Mouse (Mus musculus): ENCODE measurements around the gene Rif1. TPM values are rescaled to one million over a fixed set of nuclear protein-coding genes. Genes with fewer than 3 reads are reported as not detected.
A peak's percentile ranks its signal among the peaks of the same experiment; 100 is the strongest.

The Rif1 gene
- polyA plus RNA-seq, 2 experiments = 10.9 to 16.9 TPM

- no peak for DNase-seq (ENCODE audit: low read depth in 3 of 3, low spot score in 3 of 3)
- WGBS (ENCODE audit: insufficient replicate concordance) = 28% methylated on average over 1 of the region's 1 CpGs
- no peak overlapping the region for H3K4me3 ChIP-seq (ENCODE audit: insufficient read depth in 1 of 2, low read depth in 2 of 2, low read length in 2 of 2)
- no peak overlapping the region for H3K4me2 ChIP-seq (ENCODE audit: low read depth)
- no peak overlapping the region for H3K9ac ChIP-seq (replicated peaks)
- H3K4me1 ChIP-seq (replicated peaks; ENCODE audit: control insufficient read depth in 2 of 2, insufficient read depth in 2 of 2, low read length in 1 of 2) = peaks cover 5 to 9% of the 10 kb centered on the region in 2 experiments; a peak in 3 of 4 replicates
- no peaks in the 10 kb centered on the region for H3K36me3 ChIP-seq (replicated peaks; ENCODE audit: control insufficient read depth, insufficient read depth, low read depth)
- no peaks in the 10 kb centered on the region; the same call in 1 of the 2 replicates for H3K27me3 ChIP-seq (ENCODE audit: control insufficient read depth, insufficient read depth, low read length)
- TF ChIP-seq EP300 (IDR thresholded peaks at IDR 0.05; ENCODE audit: low read depth) (no peak), CTCF (IDR thresholded peaks at IDR 0.05; ENCODE audit: low read depth) (no peak)
- H3K27ac ChIP-seq = no peak overlapping the region
- no peaks in the 10 kb centered on the region for H3K9me3 ChIP-seq (ENCODE audit: control insufficient read depth, low read length)
- ATAC-seq (ENCODE audit: insufficient read depth) = no peak
Observed at GRCm38 (mm10) chr2:52068641-52069040, 4.0 kb upstream of the Rif1 start.

- WGBS (ENCODE audit: insufficient replicate concordance) = 78% methylated on average over 5 of the region's 5 CpGs
- Histone ChIP-seq H3K4me1 (replicated peaks; ENCODE audit: control insufficient read depth in 2 of 2, insufficient read depth in 2 of 2, low read length in 1 of 2) (peaks cover 5 to 15% of the 10 kb centered on the region in 2 experiments; a peak in 3 of 4 replicates), H3K27me3 (ENCODE audit: control insufficient read depth, insufficient read depth, low read length) (no peaks in the 10 kb centered on the region; the same call in 1 of the 2 replicates), H3K36me3 (replicated peaks; ENCODE audit: control insufficient read depth, insufficient read depth, low read depth) (peaks cover 8% of the 10 kb centered on the region), H3K9ac (replicated peaks) (no peak overlapping the region), H3K27ac (no peak overlapping the region), H3K9me3 (ENCODE audit: control insufficient read depth, low read length) (no peaks in the 10 kb centered on the region), H3K4me3 (ENCODE audit: insufficient read depth in 1 of 2, low read depth in 2 of 2, low read length in 2 of 2) (no peak overlapping the region), H3K4me2 (ENCODE audit: low read depth) (no peak overlapping the region)
- ATAC-seq (ENCODE audit: insufficient read depth) = no peak
- TF ChIP-seq CTCF (IDR thresholded peaks at IDR 0.05; ENCODE audit: low read depth) = no peak
- DNase-seq (ENCODE audit: low read depth in 3 of 3, low spot score in 3 of 3) = no peak
Observed at GRCm38 (mm10) chr2:52070816-52071215, 1.8 kb upstream of the Rif1 start.

GRCm38 (mm10) chr2:52071241-52071991, 1.2 kb upstream of the Rif1 start:
- Histone ChIP-seq H3K9ac (replicated peaks) (no peak overlapping the region), H3K36me3 (replicated peaks; ENCODE audit: control insufficient read depth, insufficient read depth, low read depth) (peaks cover 8% of the 10 kb centered on the region), H3K9me3 (ENCODE audit: control insufficient read depth, low read length) (no peaks in the 10 kb centered on the region), H3K4me2 (ENCODE audit: low read depth) (peak overlapping the region; percentile 84), H3K4me1 (replicated peaks; ENCODE audit: control insufficient read depth in 2 of 2, insufficient read depth in 2 of 2, low read length in 1 of 2) (peaks cover 5 to 16% of the 10 kb centered on the region in 2 experiments; a peak in 3 of 4 replicates), H3K27ac (no peak overlapping the region), H3K27me3 (ENCODE audit: control insufficient read depth, insufficient read depth, low read length) (no peaks in the 10 kb centered on the region; the same call in 1 of the 2 replicates), H3K4me3 (ENCODE audit: insufficient read depth in 1 of 2, low read depth in 2 of 2, low read length in 2 of 2) (peak overlapping the region; percentile 73 to 96; a peak in 3 of 4 replicates)
- TF ChIP-seq EP300 (IDR thresholded peaks at IDR 0.05; ENCODE audit: low read depth) = no peak
- TF ChIP-seq CTCF (IDR thresholded peaks at IDR 0.05; ENCODE audit: low read depth) = no peak
- DNase-seq (ENCODE audit: low read depth in 3 of 3, low spot score in 3 of 3) = no peak
- WGBS (ENCODE audit: insufficient replicate concordance) = 68% methylated on average over 13 of the region's 13 CpGs
- no peak for ATAC-seq (ENCODE audit: insufficient read depth)

GRCm38 (mm10) chr2:52072065-52072490, 554 bp upstream of the Rif1 start:
- 18% methylated on average over 10 of the region's 10 CpGs for WGBS (ENCODE audit: insufficient replicate concordance)
- Histone ChIP-seq H3K9me3 (ENCODE audit: control insufficient read depth, low read length) (no peaks in the 10 kb centered on the region), H3K4me2 (ENCODE audit: low read depth) (peak overlapping the region; percentile 84), H3K4me3 (ENCODE audit: insufficient read depth in 1 of 2, low read depth in 2 of 2, low read length in 2 of 2) (peak overlapping the region; percentile 73 to 96), H3K9ac (replicated peaks) (peak overlapping the region; percentile 62), H3K27ac (no peak overlapping the region), H3K27me3 (ENCODE audit: control insufficient read depth, insufficient read depth, low read length) (no peaks in the 10 kb centered on the region; the same call in 1 of the 2 replicates), H3K36me3 (replicated peaks; ENCODE audit: control insufficient read depth, insufficient read depth, low read depth) (peaks cover 13% of the 10 kb centered on the region), H3K4me1 (replicated peaks; ENCODE audit: control insufficient read depth in 2 of 2, insufficient read depth in 2 of 2, low read length in 1 of 2) (peaks cover 5 to 16% of the 10 kb centered on the region in 2 experiments; a peak in 3 of 4 replicates)
- DNase-seq (ENCODE audit: low read depth in 3 of 3, low spot score in 3 of 3) (no peak), ATAC-seq (ENCODE audit: insufficient read depth) (peak; percentile 14; the same call in 1 of the 2 replicates)
- no peak for TF ChIP-seq EP300 (IDR thresholded peaks at IDR 0.05; ENCODE audit: low read depth)

GRCm38 (mm10) chr2:52073141-52073904, 691 bp downstream of the Rif1 start:
- peak; percentile 57; the same call in 1 of the 2 replicates for ATAC-seq (ENCODE audit: insufficient read depth)

More at GRCm38 (mm10) chr2:52073141-52073904, 691 bp downstream of the Rif1 start:
- no peaks in the 10 kb centered on the region for H3K9me3 ChIP-seq (ENCODE audit: control insufficient read depth, low read length)
- H3K4me3 ChIP-seq (ENCODE audit: insufficient read depth in 1 of 2, low read depth in 2 of 2, low read length in 2 of 2) = peak overlapping the region; percentile 73 to 96
- peaks cover 25% of the 10 kb centered on the region for H3K36me3 ChIP-seq (replicated peaks; ENCODE audit: control insufficient read depth, insufficient read depth, low read depth)
- H3K27me3 ChIP-seq (ENCODE audit: control insufficient read depth, insufficient read depth, low read length) = no peaks in the 10 kb centered on the region; the same call in 1 of the 2 replicates
- H3K27ac ChIP-seq = peak overlapping the region; percentile 32; the same call in 1 of the 2 replicates
- H3K4me2 ChIP-seq (ENCODE audit: low read depth) = peak overlapping the region; percentile 84
- WGBS (ENCODE audit: insufficient replicate concordance) = under 1% methylated on average over 56 of the region's 56 CpGs
- H3K9ac ChIP-seq (replicated peaks) = peak overlapping the region; percentile 92
- no peak for TF ChIP-seq CTCF (IDR thresholded peaks at IDR 0.05; ENCODE audit: low read depth)
- TF ChIP-seq EP300 (IDR thresholded peaks at IDR 0.05; ENCODE audit: low read depth) = no peak
- H3K4me1 ChIP-seq (replicated peaks; ENCODE audit: control insufficient read depth in 2 of 2, insufficient read depth in 2 of 2, low read length in 1 of 2) = peaks cover 5 to 16% of the 10 kb centered on the region in 2 experiments; a peak in 3 of 4 replicates
- peak in 1 of 3 experiments; percentile 9 for DNase-seq (ENCODE audit: low read depth in 3 of 3, low spot score in 3 of 3)

All from liver, embryonic 14.5 days (tissue).